Mouse (Mus musculus) hematopoietic stem cell, adult 5-6 weeks (primary cell): ENCODE measurements at regions not wholly inside any gene's neighbourhood (a gene's known extent, or its start where the extent isn't known, plus 50 kb on each side); places are given as distances from the start of the nearest gene placed in this dataset.

Source experiments
- ATAC-seq, 2 experiments: fragments of 125-278 bp in 1 of 2; replicated peaks in 1 of 2; 2 replicates each; pipeline ENCODE4 v1.8.0; 2016 to 2017; ENCODE audit warnings: inconsistent platforms in 2 of 2, mild to moderate bottlenecking in 2 of 2, moderate number of reproducible peaks in 2 of 2, low read depth in 1 of 2, moderate TSS enrichment in 1 of 2; ENCODE audit not compliant: low FRiP score in 2 of 2, poor library complexity in 2 of 2, severe bottlenecking in 2 of 2, insufficient read depth in 1 of 2, low TSS enrichment in 1 of 2

GRCm38 (mm10) chr1:55884576-55884975 is 478.9 kb downstream of the Plcl1 start:
- no peak for ATAC-seq

DNA sequence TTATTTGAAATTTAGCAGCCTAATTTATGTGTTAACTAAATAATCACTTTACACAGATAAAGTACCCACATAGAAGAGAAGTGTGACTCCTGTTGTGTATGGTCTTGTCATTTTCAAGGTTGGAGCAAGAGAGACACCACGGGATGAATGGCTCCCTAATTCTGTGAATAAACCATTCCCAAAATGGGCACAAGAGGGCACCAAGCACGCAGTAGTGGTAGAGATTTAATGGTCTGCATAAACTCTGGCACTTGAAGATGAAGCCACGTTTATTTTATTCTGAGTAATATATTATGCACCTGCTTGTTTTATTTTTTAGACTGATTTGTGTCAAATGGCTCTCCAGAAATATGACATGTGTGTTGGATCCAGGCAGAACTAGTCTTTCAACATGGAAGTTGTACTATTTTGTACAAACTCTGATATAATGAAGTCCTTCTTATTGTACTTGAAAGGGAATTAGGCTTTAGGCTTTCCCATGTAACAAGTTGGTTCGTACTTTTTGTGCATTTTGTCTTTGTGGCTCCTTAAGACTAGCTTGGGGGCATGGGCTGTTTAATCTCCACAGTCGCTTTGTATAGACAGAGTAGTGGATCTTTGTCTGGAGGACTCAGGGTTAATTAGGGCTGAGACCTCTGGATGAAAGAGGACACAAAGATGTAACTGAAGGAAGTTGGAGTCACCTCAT is 480.8 kb downstream of the Plcl1 start:
- peak; percentile 46 to 52; a peak in 2 of 4 replicates for ATAC-seq

DNA sequence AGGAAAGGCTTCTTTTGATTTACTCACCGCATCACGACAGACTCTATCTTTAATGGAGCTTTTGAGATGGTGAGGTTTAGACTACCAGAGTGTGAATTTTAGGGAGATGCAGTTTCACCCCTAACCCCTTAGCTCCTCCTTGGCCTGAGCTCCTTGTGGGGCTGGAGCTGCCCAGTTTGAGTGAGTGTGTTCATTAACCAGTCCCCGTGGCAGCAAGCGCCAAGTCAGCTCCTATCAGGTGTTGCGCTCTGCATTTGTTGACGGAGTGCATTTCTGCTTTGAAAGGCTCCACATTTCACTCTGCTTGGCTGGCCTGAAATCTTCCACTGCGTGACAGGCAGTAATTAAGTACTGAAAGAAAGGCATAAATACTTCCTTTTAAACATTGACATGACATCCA is 481.7 kb downstream of the Plcl1 start:
- no peak for ATAC-seq

GRCm38 (mm10) chr1:55888711-55889366 is 483.1 kb downstream of the Plcl1 start:
- no peak for ATAC-seq

DNA sequence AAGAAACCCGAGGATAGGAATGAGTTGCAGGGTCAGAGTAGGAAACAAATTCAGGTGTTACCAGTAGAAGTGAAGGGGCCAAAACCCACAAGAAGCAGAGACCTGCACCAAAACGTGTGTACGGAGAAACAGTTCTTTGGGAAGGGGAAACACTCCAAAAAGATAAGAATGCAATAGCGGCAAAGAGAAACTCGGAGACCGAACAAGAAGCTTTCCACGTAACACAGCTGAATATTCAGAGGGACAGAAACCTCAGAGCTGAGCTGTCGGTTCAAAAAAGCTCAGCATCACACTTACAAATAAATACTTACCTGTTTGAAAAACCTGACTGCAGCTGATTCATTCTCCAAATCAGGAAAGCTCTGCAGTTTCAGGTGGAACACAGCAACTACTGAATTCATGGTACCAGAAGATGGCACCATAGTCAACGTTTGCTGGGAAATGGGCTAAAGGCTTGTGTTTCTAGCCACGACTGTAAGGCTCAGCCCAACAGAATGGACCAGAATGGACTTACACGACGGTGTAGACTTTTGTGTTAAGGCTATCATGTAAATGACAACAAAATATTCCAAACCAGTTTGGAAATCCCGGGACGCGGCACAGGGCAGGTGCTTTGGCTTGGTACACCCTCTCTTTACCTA is 484.9 kb downstream of the Plcl1 start:
- peak in 1 of 2 experiments; percentile 48; a peak in 1 of 4 replicates for ATAC-seq

DNA sequence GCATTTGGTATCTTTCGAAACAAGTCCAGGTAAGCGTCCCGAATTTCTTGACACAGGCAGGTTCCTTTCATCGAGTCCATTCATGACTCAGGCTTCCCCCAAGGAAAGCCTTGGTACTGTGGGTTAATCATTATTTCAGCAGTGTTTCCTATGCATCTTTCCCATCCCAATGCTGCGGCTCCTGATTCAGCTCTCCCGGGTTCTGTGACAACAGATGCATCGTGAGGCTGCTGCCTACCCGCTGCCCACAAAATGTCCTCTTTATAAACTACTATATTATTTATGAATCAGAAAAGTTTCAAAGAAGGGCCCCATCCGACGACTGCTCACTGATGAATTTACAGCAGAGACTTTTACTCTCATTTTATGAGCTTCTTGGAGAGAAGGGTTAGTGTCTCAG is 486.2 kb downstream of the Plcl1 start:
- no peak for ATAC-seq

DNA sequence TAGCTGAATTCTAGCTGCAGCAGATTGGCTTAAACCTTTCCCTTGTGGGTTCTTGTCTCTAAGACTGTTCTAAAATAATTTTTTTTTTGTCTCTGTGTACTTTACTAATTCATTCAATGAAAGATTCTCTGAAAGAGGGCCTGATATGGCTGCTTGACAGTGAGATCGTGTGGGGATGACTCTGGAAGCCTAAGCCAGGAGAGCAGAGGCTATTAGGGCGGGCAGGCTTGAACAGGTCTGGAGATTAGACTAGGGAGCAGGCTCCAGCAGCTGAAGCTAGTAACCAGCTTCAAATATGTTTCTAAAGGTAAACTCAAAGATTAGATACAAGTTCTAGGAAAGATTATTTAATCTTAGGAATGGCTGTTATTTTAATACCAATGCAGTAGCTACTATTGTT is 491.9 kb downstream of the Plcl1 start:
- ATAC-seq: no peak

GRCm38 (mm10) chr1:55898031-55898430 is 492.3 kb downstream of the Plcl1 start:
- no peak for ATAC-seq

GRCm38 (mm10) chr1:55900033-55900432 is 494.3 kb downstream of the Plcl1 start:
- ATAC-seq: no peak

DNA sequence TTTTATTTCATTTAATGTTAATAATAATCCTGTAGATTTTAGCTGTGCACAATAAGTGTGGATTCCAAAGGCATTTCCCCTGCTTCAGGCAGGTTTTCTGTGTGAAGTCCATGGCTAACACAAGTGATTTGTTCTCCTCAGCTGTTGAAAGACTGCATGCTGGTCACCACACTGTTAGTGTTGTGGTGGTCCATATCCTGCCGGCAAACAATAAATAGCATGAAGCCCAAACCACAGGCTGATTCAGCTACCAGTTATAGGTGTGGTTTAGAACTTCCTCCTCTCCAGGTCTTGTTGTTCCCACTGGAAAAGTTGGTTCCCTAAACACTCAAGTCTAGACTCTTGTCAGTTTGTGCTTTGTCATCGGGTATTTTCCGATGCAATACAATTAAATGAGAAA is 497.5 kb downstream of the Plcl1 start:
- ATAC-seq: peak; percentile 83 to 88

DNA sequence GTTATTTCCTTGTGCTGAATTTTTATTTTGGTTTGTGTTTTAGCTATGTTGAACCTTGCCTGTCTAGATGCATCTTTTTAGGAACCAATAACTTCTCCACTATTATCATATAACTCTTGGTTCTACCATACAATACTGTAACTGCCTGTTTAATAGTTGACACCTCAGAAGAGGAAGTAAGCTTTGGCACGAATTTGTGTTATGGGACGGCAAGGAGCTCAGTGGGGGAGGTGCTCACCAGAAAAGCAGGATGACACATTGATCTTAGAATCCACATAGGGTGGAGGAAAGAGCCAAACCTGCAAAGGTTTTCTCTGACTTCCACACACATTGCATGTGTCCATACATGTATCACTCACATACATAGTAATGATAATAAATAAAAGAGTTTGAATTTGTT is 498.9 kb downstream of the Plcl1 start:
- ATAC-seq: peak in 1 of 2 experiments; percentile 50; a peak in 1 of 4 replicates

GRCm38 (mm10) chr1:55905232-55905631 is 499.5 kb downstream of the Plcl1 start:
- no peak for ATAC-seq

DNA sequence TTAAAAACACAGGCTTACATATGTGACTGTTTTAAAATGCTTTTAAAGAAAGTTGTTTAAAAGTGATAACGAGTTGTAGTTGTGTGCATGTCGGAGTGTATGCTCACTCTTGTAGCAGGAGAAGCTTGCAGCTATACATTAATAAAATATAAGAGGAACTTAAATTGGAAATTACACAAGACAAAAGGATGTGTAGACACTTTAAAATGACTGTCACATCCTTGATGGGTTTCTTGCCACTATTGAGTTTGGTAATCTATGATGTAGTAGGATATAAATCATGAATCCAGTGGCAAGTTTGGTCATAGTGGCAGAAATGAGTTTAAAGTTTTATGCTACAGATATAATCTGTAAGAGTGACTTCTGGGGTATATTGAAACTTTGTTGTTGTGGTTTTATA is 504.3 kb downstream of the Plcl1 start:
- peak in 1 of 2 experiments; percentile 45; a peak in 1 of 4 replicates for ATAC-seq

DNA sequence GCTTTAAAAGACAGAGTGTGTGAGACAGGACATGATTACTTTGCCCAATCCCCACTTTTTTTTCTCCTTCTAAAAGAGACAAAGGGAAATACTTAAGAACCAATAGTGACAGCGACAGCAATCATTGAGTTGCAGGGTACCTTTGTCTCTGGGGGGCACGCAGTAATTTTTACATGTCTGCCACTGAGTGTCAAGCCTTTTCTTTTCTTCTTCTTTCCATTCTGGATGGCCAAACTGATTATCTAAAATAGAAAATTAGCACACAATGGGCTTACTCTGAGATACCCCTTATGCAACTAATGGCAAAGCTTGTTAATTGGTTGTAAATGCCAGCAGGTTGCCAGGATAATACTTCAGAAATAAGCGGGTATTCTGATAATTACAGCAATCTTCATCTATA is 508.6 kb downstream of the Plcl1 start:
- ATAC-seq: no peak

DNA sequence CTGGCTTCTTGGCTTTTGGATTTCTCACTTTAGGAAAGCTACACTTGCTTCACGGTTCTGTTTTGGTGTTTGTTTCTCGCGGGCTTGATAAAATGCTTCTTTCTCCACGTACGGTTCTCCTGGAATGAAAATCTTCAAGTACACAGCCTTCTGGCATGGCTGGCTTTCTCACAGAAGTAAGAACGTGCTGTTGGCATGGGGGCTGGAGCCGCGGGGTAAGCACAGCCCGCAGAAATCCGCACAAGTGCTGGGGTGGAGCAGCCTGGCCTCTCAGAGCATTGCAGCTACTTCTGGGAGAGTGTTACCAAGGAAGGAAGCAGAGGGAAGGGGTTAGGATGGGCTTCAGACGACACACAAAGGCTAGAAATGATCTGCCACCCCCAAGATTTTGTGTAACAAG is 510.2 kb downstream of the Plcl1 start:
- ATAC-seq: no peak

DNA sequence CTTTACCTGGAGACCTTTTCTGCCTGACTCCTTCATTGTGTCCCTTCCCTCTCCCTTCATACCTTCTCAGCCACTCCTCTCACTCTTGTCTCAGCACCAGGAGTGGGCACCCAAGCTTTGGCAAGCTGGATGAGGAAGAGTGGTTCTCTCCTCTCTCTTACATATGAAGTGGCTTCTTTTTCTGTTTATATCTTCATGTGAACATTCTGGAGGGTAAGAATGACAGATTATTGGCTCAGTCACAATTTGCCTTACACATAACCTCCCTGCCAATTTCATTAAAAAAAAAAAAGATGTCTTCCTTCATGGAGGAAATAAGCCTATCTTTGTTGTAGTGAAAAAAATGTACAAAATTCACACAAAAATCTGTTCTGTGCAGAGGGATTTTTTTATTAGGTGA is 513.8 kb downstream of the Plcl1 start:
- no peak for ATAC-seq

GRCm38 (mm10) chr1:55946786-55947549 is 541.2 kb downstream of the Plcl1 start:
- no peak for ATAC-seq
